Mouse (Mus musculus) erythroid progenitor cell, adult 5-6 weeks (primary cell): ENCODE measurements around the gene Kif24. TPM values are rescaled to one million over a fixed set of nuclear protein-coding genes. Genes with fewer than 3 reads are reported as not detected.

Source experiments
- ATAC-seq: replicated peaks from 2 replicates; pipeline ENCODE4 v1.8.0; 2016; ENCODE audit warnings: moderate number of reproducible peaks, mild to moderate bottlenecking, moderate TSS enrichment, inconsistent platforms; ENCODE audit not compliant: poor library complexity, low FRiP score, severe bottlenecking
- total RNA-seq, 2 experiments: library from RNA; stranded (forward) in 1 of 2; stranded (reverse) in 1 of 2; fragments of 150-400 nt in 1 of 2; fragments of 186-747, 209-891 nt in 1 of 2; gene quantifications; 2 replicates each; pipeline versions ENCODE4 v1.2.3 to v1.2.4; 2015 to 2017; ENCODE audit warnings: low replicate concordance in 2 of 2

Kif24 gene
- total RNA-seq, 2 experiments from 2014 or later: 92.7 to 122 TPM

DNA sequence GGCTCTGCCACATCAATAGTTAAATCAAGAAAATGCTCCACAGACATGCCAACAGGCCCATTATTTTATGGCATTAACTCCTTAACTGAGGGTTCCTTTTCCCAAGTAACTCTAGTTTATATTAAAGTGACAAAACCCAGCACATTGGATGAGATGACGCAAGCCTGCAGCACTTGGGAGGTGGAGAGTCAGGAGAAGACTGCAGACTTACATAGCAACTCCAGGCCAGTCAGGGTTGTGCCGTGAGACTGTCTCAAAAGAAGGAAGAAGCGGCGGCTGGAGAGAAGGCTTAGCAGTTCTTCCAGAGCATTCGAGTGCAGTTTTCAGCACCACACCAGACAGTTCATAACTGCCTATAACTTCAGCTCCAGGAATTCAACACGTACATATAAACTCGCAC is 105.3 kb downstream of the Kif24 start:
- ATAC-seq: no peak

DNA sequence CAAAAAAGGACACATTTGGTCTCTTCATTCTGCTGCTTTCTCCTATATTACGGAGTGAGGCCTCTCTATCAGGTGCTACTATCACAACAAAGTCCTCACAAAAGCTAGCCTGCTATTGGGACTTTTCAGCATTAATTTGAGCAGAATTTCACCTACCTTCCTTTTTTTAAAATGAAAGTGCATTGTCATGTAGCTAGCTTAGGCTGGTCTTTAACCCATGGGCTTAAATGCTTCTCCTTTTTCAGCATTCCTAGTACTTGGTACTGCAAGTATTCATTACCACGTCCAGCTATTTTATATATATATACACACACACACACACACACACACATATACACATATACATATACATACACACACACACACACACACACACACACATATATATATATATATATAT is 106.0 kb downstream of the Kif24 start:
- ATAC-seq: no peak

DNA sequence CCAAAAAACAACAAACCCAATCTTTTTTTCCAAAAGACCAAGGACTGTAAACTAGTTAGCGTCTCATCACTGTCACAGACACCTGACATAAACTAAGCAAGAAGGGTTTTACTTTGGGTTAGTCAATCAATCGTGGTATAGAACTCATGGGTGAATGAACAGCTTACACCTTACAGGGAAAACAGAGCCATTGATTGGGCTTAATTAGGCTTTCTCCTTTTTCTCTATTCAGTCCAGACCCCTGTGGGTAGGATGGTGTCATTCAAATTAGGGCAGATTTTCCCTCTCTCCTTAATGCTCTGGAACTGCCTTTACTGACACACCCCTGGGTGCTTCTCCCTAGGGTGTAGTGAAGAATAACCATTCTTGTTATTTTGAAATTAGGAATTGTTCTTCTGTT is 107.5 kb downstream of the Kif24 start:
- no peak for ATAC-seq

DNA sequence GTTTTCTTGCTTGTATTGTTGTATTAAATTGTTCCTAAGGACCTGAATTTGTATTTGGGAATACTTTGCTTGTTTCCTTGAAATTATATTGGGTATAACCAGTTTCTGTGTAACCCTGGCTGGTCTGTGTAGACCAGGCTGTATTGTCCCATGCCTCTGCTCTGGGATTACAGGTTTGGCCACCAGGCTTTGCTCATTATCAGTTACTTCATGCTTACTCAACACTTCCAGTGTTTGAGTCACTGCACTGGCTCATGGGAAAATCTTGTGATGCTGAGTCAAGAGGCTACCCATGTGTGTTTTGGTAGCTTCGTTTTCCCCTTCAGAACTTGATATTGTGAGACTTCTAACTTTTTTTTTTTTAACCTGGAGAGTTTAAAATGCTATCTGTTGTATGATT is 111.4 kb downstream of the Kif24 start:
- no peak for ATAC-seq

DNA sequence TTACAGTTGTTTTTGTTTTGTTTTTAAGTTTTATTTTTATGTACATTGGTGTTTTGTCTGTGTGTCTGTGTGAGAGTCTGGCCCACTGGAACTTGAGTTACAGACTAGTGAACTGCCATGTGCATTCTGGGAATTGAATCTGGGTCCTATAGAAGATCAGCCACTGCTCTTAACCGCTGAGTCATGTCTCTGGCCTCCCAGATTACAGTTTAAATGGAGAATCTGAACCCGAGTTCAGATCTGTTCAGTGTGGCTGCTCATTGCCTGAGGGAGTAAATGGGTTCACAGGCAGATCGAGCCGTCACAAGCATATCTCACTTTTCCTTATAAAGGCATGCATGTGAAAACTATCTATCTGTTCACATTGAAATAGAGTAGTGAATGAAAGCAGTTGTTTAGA is 111.9 kb downstream of the Kif24 start:
- ATAC-seq: 0 out of 2 replicates have a peak, but pooled peaks have one; percentile 4

GRCm38 (mm10) chr4:41349199-41349591 is 115.5 kb downstream of the Kif24 start:
- no peak for ATAC-seq

DNA sequence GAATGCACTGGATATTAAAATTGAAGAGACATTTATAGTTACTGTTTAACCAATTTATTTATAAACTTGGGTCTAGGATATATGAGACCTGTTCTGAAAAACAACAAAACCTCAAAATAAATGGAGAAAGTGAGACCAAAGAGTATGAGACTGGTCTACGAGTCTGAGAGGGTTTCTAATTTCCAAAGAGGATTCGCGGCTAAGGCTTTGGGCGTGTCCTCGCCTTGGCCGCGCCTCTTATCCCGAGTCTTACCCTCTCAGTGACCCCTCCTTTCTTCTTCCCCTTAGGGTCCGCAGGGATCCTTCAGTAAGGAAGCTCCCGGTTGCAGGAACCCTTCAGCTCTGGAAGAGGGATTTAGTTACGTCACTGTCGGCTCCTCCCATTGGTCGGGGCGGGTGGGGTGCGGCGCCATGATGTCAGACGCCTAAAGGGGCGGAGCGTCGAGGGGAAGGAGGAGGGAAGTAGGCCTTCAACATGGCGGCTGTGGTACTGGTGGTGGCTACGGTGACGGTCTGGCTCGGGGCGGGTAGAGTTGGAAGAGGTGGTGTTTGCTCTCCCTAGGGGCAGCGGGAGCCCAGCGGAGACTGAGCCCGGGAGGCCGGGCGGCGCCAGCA is 116.0 kb downstream of the Kif24 start, which contains the start of gene Ubap1:
Gene Ubap1 (plus strand): TSS at position 413 of the 615 bp plus-strand sequence.
- ATAC-seq: peak; percentile 98

GRCm38 (mm10) chr4:41347839-41348238 is 116.8 kb downstream of the Kif24 start:
- ATAC-seq: no peak

- no peak for ATAC-seq
These were observed 118.7 kb downstream of the Kif24 start for GRCm38 (mm10) chr4:41346011-41346410.

- ATAC-seq: no peak
These were observed 123.7 kb downstream of the Kif24 start for GRCm38 (mm10) chr4:41340912-41341550.

Other genes with a start within 250 kb of the Kif24 start
- gene Ubap2, start 189.7 kb downstream of the Kif24 start, total RNA-seq (2015; ENCODE audit: low replicate concordance): 52.3 and 55.8 TPM in 2 replicates
- 33.1 and 42.1 TPM in 2 replicates for gene Ubap2, start 189.7 kb downstream of the Kif24 start, total RNA-seq (2017; ENCODE audit: low replicate concordance)
- 58.4 and 77.1 TPM in 2 replicates for gene Dcaf12, start 150.0 kb downstream of the Kif24 start, total RNA-seq (2015; ENCODE audit: low replicate concordance)
- gene Dcaf12, start 150.0 kb downstream of the Kif24 start, total RNA-seq (2017; ENCODE audit: low replicate concordance): 66.0 and 84.6 TPM in 2 replicates
- 28.5 and 33.1 TPM in 2 replicates for gene Ubap1, start 115.9 kb downstream of the Kif24 start, total RNA-seq (2015; ENCODE audit: low replicate concordance)
- gene Ubap1, start 115.9 kb downstream of the Kif24 start, total RNA-seq (2017; ENCODE audit: low replicate concordance): 126 and 198 TPM in 2 replicates
- 1.8 TPM in 1 of 2 replicates, not detected in the other for gene Nudt2, start 264 bp upstream of the Kif24 start, total RNA-seq (2015; ENCODE audit: low replicate concordance)
- gene Nudt2, start 264 bp upstream of the Kif24 start, total RNA-seq (2017; ENCODE audit: low replicate concordance): 18.2 TPM in 1 of 2 replicates, not detected in the other
- gene AI464131, start 38.2 kb upstream of the Kif24 start, total RNA-seq (2015; ENCODE audit: low replicate concordance): not detected in 2 replicates
- 0.45 TPM in 1 of 2 replicates, not detected in the other for gene AI464131, start 38.2 kb upstream of the Kif24 start, total RNA-seq (2017; ENCODE audit: low replicate concordance)
- gene 1110017D15Rik, start 52.4 kb upstream of the Kif24 start, total RNA-seq (2015; ENCODE audit: low replicate concordance): not detected in 2 replicates
- not detected in 2 replicates for gene 1110017D15Rik, start 52.4 kb upstream of the Kif24 start, total RNA-seq (2017; ENCODE audit: low replicate concordance)
- gene Fam219a, start 104.7 kb upstream of the Kif24 start, total RNA-seq (2015; ENCODE audit: low replicate concordance): 1.1 TPM in 1 of 2 replicates, not detected in the other
- 0.39 and 0.45 TPM in 2 replicates for gene Fam219a, start 104.7 kb upstream of the Kif24 start, total RNA-seq (2017; ENCODE audit: low replicate concordance)
- not detected in 2 replicates for gene Dnaic1, start 104.9 kb upstream of the Kif24 start, total RNA-seq (2015; ENCODE audit: low replicate concordance)
- gene Dnaic1, start 104.9 kb upstream of the Kif24 start, total RNA-seq (2017; ENCODE audit: low replicate concordance): not detected in 2 replicates
- gene Enho, start 175.4 kb upstream of the Kif24 start, total RNA-seq (2015; ENCODE audit: low replicate concordance): not detected in 2 replicates
- gene Enho, start 175.4 kb upstream of the Kif24 start, total RNA-seq (2017; ENCODE audit: low replicate concordance): not detected in 2 replicates
- gene Cntfr, start 232.2 kb upstream of the Kif24 start, total RNA-seq (2015; ENCODE audit: low replicate concordance): not detected in 2 replicates
- gene Cntfr, start 232.2 kb upstream of the Kif24 start, total RNA-seq (2017; ENCODE audit: low replicate concordance): not detected in 2 replicates
- 6.5 and 28.5 TPM in 2 replicates for gene Il11ra1, start 235.1 kb upstream of the Kif24 start, total RNA-seq (2015; ENCODE audit: low replicate concordance)
- 7.2 TPM in 1 of 2 replicates, not detected in the other for gene Il11ra1, start 235.1 kb upstream of the Kif24 start, total RNA-seq (2017; ENCODE audit: low replicate concordance)
- gene Rpp25l, start 248.6 kb upstream of the Kif24 start, total RNA-seq (2015; ENCODE audit: low replicate concordance): 2.9 and 9.7 TPM in 2 replicates
- gene Rpp25l, start 248.6 kb upstream of the Kif24 start, total RNA-seq (2017; ENCODE audit: low replicate concordance): 5.0 and 22.6 TPM in 2 replicates